16 mouse cellular contexts compared by ENCODE assay signal in genomic region chr10:95585554-95585953, GRCm38 (mm10).
"Had no signal": no experiment of that assay in that cellular context is flagged by ENCODE, and none has a peak within 500 bp of the region (broad histone marks: within the 10 kb centered on the region; RNA-seq: fewer than 3 reads in every experiment).

No protein-coding gene starts in this region.

- DNase-seq: heart, postnatal 10 days; heart, postnatal 14 days; heart, postnatal 36 days; heart, postnatal 4 days; kidney, adult 11 months; kidney, adult 18-20 months; kidney, adult 2 months; kidney, adult 8-10 months; kidney, adult 9 months; kidney, postnatal 10 days; kidney, postnatal 14 days; kidney, postnatal 25 days; kidney, postnatal 36 days; kidney, postnatal 4 days; layer of hippocampus, adult 9-11 months; layer of hippocampus, postnatal 36 days had no signal
